Mouse (Mus musculus) macrophage (primary cell): ENCODE data around the gene Rpn1. TPM values are rescaled to one million over a fixed set of nuclear protein-coding genes. Genes with fewer than 3 reads are reported as not detected.

Source experiments
- H3K27ac ChIP-seq: fragments of 350-480 bp; formaldehyde crosslinking; 2 replicates; pipeline ENCODE4 v1.9.0; 2021
- H3K36me3 ChIP-seq: fragments of 350-480 bp; formaldehyde crosslinking; 2 replicates; pipeline ENCODE4 v1.9.0; 2021; ENCODE audit errors: inconsistent target
- H3K4me3 ChIP-seq: fragments of 350-480 bp; formaldehyde crosslinking; 2 replicates; pipeline ENCODE4 v1.9.0; 2021; ENCODE audit errors: inconsistent target
- H3K79me2 ChIP-seq: fragments of 350-480 bp; formaldehyde crosslinking; 2 replicates; pipeline ENCODE4 v1.9.0; 2021; ENCODE audit errors: inconsistent target
- WGBS: methylation state at CpG from one replicate; pipeline ENCODE4 v1.1.7; 2026; ENCODE audit warnings: inconsistent platforms; ENCODE audit not compliant: missing documents; 5-methylcytosine and 5-hydroxymethylcytosine counted together
- polyA plus RNA-seq: library from polyadenylated mRNA; stranded (reverse); fragments of 250-400 nt; gene quantifications from 3 replicates; pipeline ENCODE4 v1.2.4, GENCODE M21; 2018; ENCODE audit warnings: inconsistent platforms
- total RNA-seq, 78 experiments: library from RNA; depleted of rRNA; stranded (reverse); fragments of 250-400 nt; gene quantifications; 1 replicate in 9 of 78; 2 replicates in 24 of 78; 3 replicates in 43 of 78; 4 replicates in 2 of 78; pipeline ENCODE4 v1.2.4; 2018; ENCODE audit warnings: inconsistent platforms in 56 of 78

Gene Rpn1
- total RNA-seq (2018; cell fraction: chromatin; rRNA removed): 10 to 100 TPM in 25 of 26 experiments, 1 to 10 TPM in 1; 9.7 to 53.5 (median 26.6) TPM
- total RNA-seq (2018; cell fraction: cytosol; rRNA removed): 100 to 1,000 TPM in 4 of 26 experiments, 10 to 100 TPM in 22; 48.9 to 117 (median 81.0) TPM
- total RNA-seq (2018; cell fraction: nucleus; rRNA removed): 100 to 1,000 TPM in 15 of 26 experiments, 10 to 100 TPM in 11; 23.6 to 218 (median 102) TPM
- polyA plus RNA-seq: 109 to 177 TPM (median 163 TPM) in 3 replicates

GRCm38 (mm10) chr6:88084278-88085151 lies at the start of gene Rpn1:
TSS of gene Rpn1 (plus strand) at chr6:88084482.
- peaks cover 51% of the 10 kb centered on the region for H3K79me2 ChIP-seq
- peak within 1 kb of the TSS; percentile 48 for H3K27ac ChIP-seq
- H3K36me3 ChIP-seq: 0 out of 2 replicates have a peak, but pooled peaks cover 3% of the 10 kb centered on the region
- H3K4me3 ChIP-seq: peak within 1 kb of the TSS; percentile 70
- WGBS: under 1% methylated on average over 70 of the region's 71 CpGs

- WGBS: 97% methylated on average over 3 of the region's 4 CpGs
- Histone ChIP-seq H3K36me3 (peaks cover 12% of the 10 kb centered on the region; the same call in 1 of the 2 replicates), H3K79me2 (peaks cover 96% of the 10 kb centered on the region), H3K27ac (no peak overlapping the region), H3K4me3 (no peak overlapping the region)
These were observed 46.7 kb upstream of the Rpn1 start for GRCm38 (mm10) chr6:88037471-88038045.

DNA sequence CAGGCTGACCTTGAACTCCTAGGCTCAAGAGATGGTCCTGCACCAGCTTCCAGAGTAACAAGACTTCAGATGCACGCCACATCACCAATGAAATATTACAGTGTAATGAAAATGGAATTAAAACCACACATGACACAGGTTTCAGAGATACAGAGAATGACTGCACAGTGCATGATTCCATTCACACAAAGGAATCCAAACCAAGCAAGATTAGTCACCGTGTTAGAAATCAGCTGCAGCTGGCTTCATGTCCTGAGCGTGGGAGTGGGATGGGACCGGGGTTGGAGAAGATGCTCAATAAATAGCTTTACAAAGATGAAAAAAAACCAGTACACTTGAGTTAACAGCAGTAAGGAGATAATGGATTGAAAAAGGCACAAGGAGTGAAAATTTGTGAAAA lies 44.9 kb upstream of the Rpn1 start:
- 94% methylated on average over 4 of the region's 4 CpGs for WGBS
- Histone ChIP-seq H3K79me2 (peaks cover 100% of the 10 kb centered on the region), H3K27ac (no peak overlapping the region), H3K36me3 (peaks cover 12% of the 10 kb centered on the region; the same call in 1 of the 2 replicates), H3K4me3 (no peak overlapping the region)

GRCm38 (mm10) chr6:88041221-88041620 lies 43.1 kb upstream of the Rpn1 start:
- H3K36me3 ChIP-seq: peaks cover 12% of the 10 kb centered on the region; the same call in 1 of the 2 replicates
- 90% methylated on average over 4 of the region's 4 CpGs for WGBS

GRCm38 (mm10) chr6:88042336-88042735 lies 41.9 kb upstream of the Rpn1 start:
- WGBS: 94% methylated on average over 3 of the region's 3 CpGs
- no peak overlapping the region for H3K27ac ChIP-seq
- peaks cover 12% of the 10 kb centered on the region; the same call in 1 of the 2 replicates for H3K36me3 ChIP-seq
- H3K4me3 ChIP-seq: no peak overlapping the region
- H3K79me2 ChIP-seq: peaks cover 74% of the 10 kb centered on the region

More at GRCm38 (mm10) chr6:88041221-88041620, 43.1 kb upstream of the Rpn1 start:
- no peak overlapping the region for H3K4me3 ChIP-seq
- no peak overlapping the region for H3K27ac ChIP-seq
- peaks cover 85% of the 10 kb centered on the region for H3K79me2 ChIP-seq

DNA sequence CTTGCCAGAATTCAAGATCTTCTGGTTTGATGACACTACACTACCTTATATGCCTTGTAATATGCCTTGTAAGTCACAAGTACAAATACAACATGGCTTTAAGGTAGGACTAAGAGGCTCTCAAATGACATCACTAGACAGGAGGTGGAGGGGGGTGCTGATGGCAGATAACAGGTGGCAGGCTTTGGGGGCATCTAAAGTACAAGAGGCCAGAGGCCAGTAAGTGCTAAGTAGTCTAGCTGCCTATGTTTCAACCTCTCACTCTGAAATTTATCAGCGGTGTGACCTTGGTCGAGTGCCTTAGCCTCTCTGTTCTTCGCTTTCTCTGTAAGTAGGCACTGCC lies 40.1 kb upstream of the Rpn1 start:
- Histone ChIP-seq H3K4me3 (peak overlapping the region; percentile 83), H3K36me3 (no peaks in the 10 kb centered on the region; the same call in 1 of the 2 replicates), H3K79me2 (peaks cover 55% of the 10 kb centered on the region), H3K27ac (peak overlapping the region; percentile 81)
- 0% methylated on average over 3 of the region's 3 CpGs for WGBS

- Histone ChIP-seq H3K79me2 (peaks cover 49% of the 10 kb centered on the region), H3K36me3 (no peaks in the 10 kb centered on the region), H3K4me3 (peak within 1 kb of the TSS; percentile 83), H3K27ac (peak within 1 kb of the TSS; percentile 81)
- 1% methylated on average over 80 of the region's 82 CpGs for WGBS
These were observed 39.5 kb upstream of the Rpn1 start, which contains the start of gene Rab7 for GRCm38 (mm10) chr6:88044577-88045405. TSS of gene Rab7 (minus strand) at chr6:88045270.

- no peak overlapping the region for H3K4me3 ChIP-seq
These were observed 38.9 kb upstream of the Rpn1 start for GRCm38 (mm10) chr6:88045406-88045766.

GRCm38 (mm10) chr6:88047853-88048252 lies 36.4 kb upstream of the Rpn1 start:
- 32% methylated on average over 4 of the region's 5 CpGs for WGBS
- Histone ChIP-seq H3K36me3 (no peaks in the 10 kb centered on the region), H3K4me3 (no peak overlapping the region), H3K79me2 (peaks cover 18% of the 10 kb centered on the region), H3K27ac (peak overlapping the region; percentile 40)

More at GRCm38 (mm10) chr6:88045406-88045766, 38.9 kb upstream of the Rpn1 start:
- Histone ChIP-seq H3K36me3 (no peaks in the 10 kb centered on the region), H3K79me2 (peaks cover 43% of the 10 kb centered on the region), H3K27ac (no peak overlapping the region)
- 34% methylated on average over 3 of the region's 3 CpGs for WGBS

DNA sequence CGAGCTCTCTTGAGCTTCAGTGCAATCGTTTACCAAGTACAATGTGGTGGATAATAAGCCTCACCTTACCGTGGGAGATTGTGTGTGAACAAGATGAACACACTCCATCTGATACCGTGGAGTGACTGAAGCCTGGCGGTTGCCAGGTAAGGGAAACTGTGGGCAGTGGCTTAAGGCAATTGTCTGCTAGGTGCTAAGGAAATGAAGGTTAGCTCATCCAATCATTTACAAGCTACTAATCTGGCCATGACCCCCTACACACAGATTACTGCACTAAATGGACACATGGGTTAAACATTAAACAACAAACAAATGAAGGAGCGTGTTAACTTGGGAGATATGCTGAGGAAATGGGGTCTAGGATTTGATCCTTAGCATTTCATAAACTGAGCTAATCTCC lies 35.3 kb upstream of the Rpn1 start:
- WGBS: 92% methylated on average over 6 of the region's 6 CpGs
- Histone ChIP-seq H3K27ac (no peak overlapping the region), H3K36me3 (no peaks in the 10 kb centered on the region), H3K79me2 (peaks cover 7% of the 10 kb centered on the region), H3K4me3 (no peak overlapping the region)

DNA sequence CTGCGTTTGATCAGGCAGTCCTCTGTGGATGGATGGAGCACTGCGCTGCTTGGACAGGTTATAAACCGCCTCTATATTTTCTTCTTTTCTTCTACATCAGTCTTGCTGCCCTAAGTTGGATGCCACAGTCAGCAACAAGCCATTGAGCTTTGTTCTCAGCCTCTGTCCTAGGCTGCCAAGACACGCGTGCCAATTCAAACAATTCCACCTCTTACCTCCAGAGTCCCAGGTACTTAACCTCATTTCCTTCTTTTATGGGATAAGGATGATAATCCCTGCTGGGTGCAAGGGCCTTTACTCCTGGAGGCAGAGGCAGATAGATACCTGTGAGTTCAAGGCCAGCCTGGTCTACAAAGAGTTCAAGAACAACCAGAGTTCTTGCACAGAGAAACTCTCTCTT lies 33.1 kb upstream of the Rpn1 start:
- Histone ChIP-seq H3K79me2 (no peaks in the 10 kb centered on the region), H3K27ac (no peak overlapping the region), H3K4me3 (no peak overlapping the region), H3K36me3 (no peaks in the 10 kb centered on the region)
- 96% methylated on average over 5 of the region's 5 CpGs for WGBS

DNA sequence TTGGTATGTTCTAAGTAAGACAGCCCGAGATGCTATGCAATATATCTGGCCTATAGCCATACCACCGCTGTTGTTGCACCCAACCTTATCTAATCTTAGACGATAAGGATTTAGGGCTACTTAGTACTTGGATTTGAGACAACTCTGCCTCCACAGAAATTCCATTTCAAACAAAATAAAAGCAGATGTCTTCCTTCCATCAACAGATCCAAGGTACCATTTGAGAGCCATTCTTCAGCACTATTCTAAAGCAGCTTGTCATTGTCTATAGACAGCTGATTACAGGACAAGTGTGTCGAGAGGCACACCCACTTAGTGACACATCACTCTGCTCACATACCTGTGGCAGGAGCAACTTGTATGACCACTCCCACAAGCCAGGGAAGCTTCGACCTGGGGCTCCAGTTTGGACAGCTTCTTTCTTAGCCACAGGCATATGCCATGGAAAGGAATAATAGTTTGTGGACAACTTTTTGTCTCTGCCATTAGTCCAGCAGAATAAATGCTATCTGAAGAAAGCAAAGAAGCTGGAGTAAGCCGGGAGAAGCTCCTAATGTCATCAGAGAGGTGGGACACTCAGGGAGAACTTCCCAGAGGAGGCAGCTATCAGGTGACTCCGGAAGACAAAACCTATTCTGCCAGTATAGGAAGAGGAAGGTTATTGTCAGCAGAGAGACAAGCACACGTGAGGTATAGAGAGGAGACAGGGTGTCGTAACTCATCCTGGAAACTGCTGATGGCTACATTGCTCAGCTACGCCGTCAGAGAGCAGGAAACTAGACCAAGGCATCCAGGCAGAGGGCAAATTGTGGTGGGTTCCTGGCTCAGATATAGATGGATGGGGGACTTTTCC lies 30.8 kb upstream of the Rpn1 start:
- no peaks in the 10 kb centered on the region for H3K79me2 ChIP-seq
- 55% methylated on average over 11 of the region's 11 CpGs for WGBS
- no peaks in the 10 kb centered on the region for H3K36me3 ChIP-seq
- H3K4me3 ChIP-seq: no peak overlapping the region
- H3K27ac ChIP-seq: peak overlapping the region; percentile 51

- no peaks in the 10 kb centered on the region for H3K36me3 ChIP-seq
- whole genome bisulfite sequencing: 74% methylated on average over 7 of the region's 9 CpGs
- H3K79me2 ChIP-seq: no peaks in the 10 kb centered on the region
- peak overlapping the region; percentile 51 for H3K27ac ChIP-seq
- H3K4me3 ChIP-seq: no peak overlapping the region
These were observed 30.0 kb upstream of the Rpn1 start for GRCm38 (mm10) chr6:88054081-88054835.
